Mouse (Mus musculus): ENCODE data around the gene Asic1. TPM values are rescaled to one million over a fixed set of nuclear protein-coding genes. Genes with fewer than 3 reads are reported as not detected.

Asic1 gene
- total RNA-seq, 2 experiments from 2014 or later = 0.33 TPM; not detected in 1

GRCm38 (mm10) chr15:99731167-99731566 is 61.0 kb downstream of the Asic1 start:
- ATAC-seq (replicated peaks; ENCODE audit: low FRiP score, low TSS enrichment, poor library complexity, severe bottlenecking) = no peak

DNA sequence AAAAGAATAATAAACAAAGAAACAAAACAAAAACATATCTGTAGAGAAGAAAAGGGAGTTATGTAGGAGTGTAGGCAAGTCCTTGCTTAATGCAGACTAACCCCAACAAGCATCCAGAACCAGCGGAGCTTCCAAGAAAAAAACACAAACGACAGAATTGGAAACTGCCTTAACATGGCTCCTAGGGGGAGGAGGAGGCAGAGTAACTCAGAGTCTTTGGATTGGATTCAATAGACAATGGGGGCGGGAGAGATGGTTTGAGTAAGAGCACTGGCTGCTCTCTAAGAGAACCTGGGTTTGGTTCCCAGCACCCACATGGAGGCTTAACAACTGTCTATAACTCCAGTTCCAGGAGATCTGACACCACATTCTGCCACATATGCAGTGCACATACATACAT is 61.5 kb downstream of the Asic1 start:
- ATAC-seq (replicated peaks; ENCODE audit: low FRiP score, low TSS enrichment, poor library complexity, severe bottlenecking) = no peak

- no peak for ATAC-seq (replicated peaks; ENCODE audit: low FRiP score, low TSS enrichment, poor library complexity, severe bottlenecking)
Measured at GRCm38 (mm10) chr15:99733186-99733585, 63.0 kb downstream of the Asic1 start.

DNA sequence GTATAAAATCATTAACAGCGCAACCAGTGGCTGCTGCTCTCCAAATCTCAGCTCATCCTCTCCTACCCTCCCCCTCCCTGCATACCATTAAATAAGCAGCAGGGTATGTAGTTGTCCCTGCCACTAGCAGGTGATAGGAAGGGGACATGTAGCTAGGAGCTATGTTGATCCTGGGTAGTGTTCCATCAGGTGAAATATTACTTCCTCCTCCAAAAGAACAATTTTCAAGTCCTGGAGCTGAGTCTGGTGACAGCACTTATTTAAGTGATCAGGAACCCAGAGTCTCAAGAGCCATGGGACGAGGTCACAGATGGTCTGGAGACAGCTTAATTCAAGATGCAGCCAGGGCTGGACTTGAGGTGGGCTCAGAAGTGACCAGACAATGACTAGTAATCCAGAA is 65.5 kb downstream of the Asic1 start:
- ATAC-seq (replicated peaks; ENCODE audit: low FRiP score, low TSS enrichment, poor library complexity, severe bottlenecking) = no peak

DNA sequence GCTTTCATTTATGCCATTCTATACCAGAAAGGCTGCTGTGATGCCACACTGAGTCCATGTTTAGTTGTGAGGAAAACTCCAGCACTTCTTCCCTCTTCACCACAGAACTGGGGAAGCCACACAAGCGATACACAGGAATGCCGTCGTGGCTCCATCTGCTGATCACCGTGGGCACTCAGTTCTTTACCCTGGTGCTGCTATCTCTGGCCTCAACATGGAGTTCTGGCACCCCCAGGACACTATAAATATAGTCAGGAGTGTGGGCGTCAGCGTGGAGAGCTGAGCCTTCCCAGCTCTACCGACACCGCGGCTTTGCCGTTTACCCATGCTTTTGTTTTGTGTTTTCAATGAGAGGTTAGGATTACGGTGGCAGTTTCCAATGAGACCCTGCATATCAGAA is 66.5 kb downstream of the Asic1 start:
- no peak for ATAC-seq (replicated peaks; ENCODE audit: low FRiP score, low TSS enrichment, poor library complexity, severe bottlenecking)

DNA sequence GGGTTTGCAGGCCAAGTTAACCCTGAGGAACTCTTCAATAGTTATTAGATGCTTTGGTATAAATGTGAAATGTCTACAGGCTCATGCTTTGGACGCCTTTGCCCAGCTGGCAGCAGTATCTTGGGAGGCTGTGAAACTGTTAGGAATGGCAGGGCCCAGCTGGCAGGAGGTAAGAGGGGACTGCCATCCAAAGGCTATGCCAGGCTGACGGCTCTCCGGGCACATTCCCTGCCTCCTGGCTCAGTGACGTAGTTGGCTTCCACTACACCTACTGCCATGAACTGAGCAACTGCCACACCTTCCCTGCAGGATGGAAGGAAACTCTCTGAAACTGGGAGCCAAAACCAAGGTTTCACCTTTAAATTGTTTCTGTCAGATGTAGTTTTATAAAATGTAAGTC is 70.1 kb downstream of the Asic1 start:
- ATAC-seq (replicated peaks; ENCODE audit: low FRiP score, low TSS enrichment, poor library complexity, severe bottlenecking) = no peak

Other genes with a start within 250 kb of the Asic1 start
- gene Nckap5l, start 212.6 kb upstream of the Asic1 start, total RNA-seq (2014; fragmentation: Nextera tagmentation) = 1.6 and 16.0 TPM in 2 replicates
- gene Nckap5l, start 212.6 kb upstream of the Asic1 start, total RNA-seq (2017) = 0.52 and 7.4 TPM in 2 replicates
- gene Bcdin3d, start 195.6 kb upstream of the Asic1 start, total RNA-seq (2014; fragmentation: Nextera tagmentation) = 6.5 and 11.4 TPM in 2 replicates
- 5.3 and 6.6 TPM in 2 replicates for gene Bcdin3d, start 195.6 kb upstream of the Asic1 start, total RNA-seq (2017)
- gene Faim2, start 142.2 kb upstream of the Asic1 start, total RNA-seq (2014; fragmentation: Nextera tagmentation) = not detected in 2 replicates
- gene Faim2, start 142.2 kb upstream of the Asic1 start, total RNA-seq (2017) = not detected in 2 replicates
- gene Aqp2, start 91.3 kb upstream of the Asic1 start, total RNA-seq (2014; fragmentation: Nextera tagmentation) = not detected in 2 replicates
- not detected in 2 replicates for gene Aqp2, start 91.3 kb upstream of the Asic1 start, total RNA-seq (2017)
- gene Aqp5, start 79.6 kb upstream of the Asic1 start, total RNA-seq (2014; fragmentation: Nextera tagmentation) = not detected in 2 replicates
- not detected in 2 replicates for gene Aqp5, start 79.6 kb upstream of the Asic1 start, total RNA-seq (2017)
- gene Aqp6, start 69.0 kb upstream of the Asic1 start, total RNA-seq (2014; fragmentation: Nextera tagmentation) = not detected in 2 replicates
- not detected in 2 replicates for gene Aqp6, start 69.0 kb upstream of the Asic1 start, total RNA-seq (2017)
- gene Racgap1, start 18.7 kb upstream of the Asic1 start, total RNA-seq (2014; fragmentation: Nextera tagmentation) = 31.1 and 62.5 TPM in 2 replicates
- 38.5 and 45.9 TPM in 2 replicates for gene Racgap1, start 18.7 kb upstream of the Asic1 start, total RNA-seq (2017)
- 29.2 and 37.5 TPM in 2 replicates for gene Smarcd1, start 31.8 kb downstream of the Asic1 start, total RNA-seq (2014; fragmentation: Nextera tagmentation)
- 10.5 and 28.6 TPM in 2 replicates for gene Smarcd1, start 31.8 kb downstream of the Asic1 start, total RNA-seq (2017)
- not detected in 2 replicates for gene Gm17349, start 35.1 kb downstream of the Asic1 start, total RNA-seq (2014; fragmentation: Nextera tagmentation)
- gene Gm17349, start 35.1 kb downstream of the Asic1 start, total RNA-seq (2017) = not detected in 2 replicates
- 0.49 TPM in 1 of 2 replicates, not detected in the other for gene Gpd1, start 47.1 kb downstream of the Asic1 start, total RNA-seq (2014; fragmentation: Nextera tagmentation)
- 0.23 TPM in 1 of 2 replicates, not detected in the other for gene Gpd1, start 47.1 kb downstream of the Asic1 start, total RNA-seq (2017)
- 60.9 and 68.1 TPM in 2 replicates for gene Cox14, start 55.2 kb downstream of the Asic1 start, total RNA-seq (2014; fragmentation: Nextera tagmentation)
- gene Cox14, start 55.2 kb downstream of the Asic1 start, total RNA-seq (2017) = 17.2 and 30.4 TPM in 2 replicates
- gene Cers5, start 102.5 kb downstream of the Asic1 start, total RNA-seq (2014; fragmentation: Nextera tagmentation) = 2.4 and 7.2 TPM in 2 replicates
- gene Cers5, start 102.5 kb downstream of the Asic1 start, total RNA-seq (2017) = 2.2 and 8.3 TPM in 2 replicates
- gene Lima1, start 205.1 kb downstream of the Asic1 start, total RNA-seq (2014; fragmentation: Nextera tagmentation) = 0.09 TPM in 1 of 2 replicates, not detected in the other
- gene Lima1, start 205.1 kb downstream of the Asic1 start, total RNA-seq (2017) = 0.11 TPM in 1 of 2 replicates, not detected in the other

All from megakaryocyte-erythroid progenitor cell, adult 5-6 weeks (primary cell).